Mouse (Mus musculus) G1E (cell line): ENCODE measurements at regions not wholly inside any gene's neighbourhood (a gene's known extent, or its start where the extent isn't known, plus 50 kb on each side); places are given as distances from the start of the nearest gene placed in this dataset.

Experiments used
- ATAC-seq: 2 replicates; pipeline ENCODE4 v1.8.0; 2016; ENCODE audit warnings: mild to moderate bottlenecking; ENCODE audit not compliant: insufficient number of reproducible peaks, poor library complexity, low FRiP score, severe bottlenecking; ENCODE audit errors: extremely low read depth
- DNase-seq: peaks from one replicate; pipeline ENCODE4 v3.0.0; 2012; ENCODE audit warnings: low spot score
- H3K27me3 ChIP-seq: 2 replicates; pipeline ENCODE4 v1.6.1; 2012; ENCODE audit warnings: mild to moderate bottlenecking, low read length, inconsistent platforms; ENCODE audit not compliant: insufficient read depth
- H3K36me3 ChIP-seq: replicated peaks from 2 replicates; pipeline ENCODE3; 2012; ENCODE audit warnings: mild to moderate bottlenecking, inconsistent platforms
- H3K4me1 ChIP-seq: 2 replicates; pipeline ENCODE4 v1.6.1; 2012; ENCODE audit warnings: low read depth, low read length, inconsistent platforms, mixed read lengths; ENCODE audit not compliant: insufficient read depth
- H3K4me3 ChIP-seq: 2 replicates; pipeline ENCODE4 v1.5.1; 2012; ENCODE audit warnings: low read depth, mild to moderate bottlenecking, inconsistent platforms, low read length, moderate library complexity, mixed read lengths
- H3K9me3 ChIP-seq: replicated peaks from 2 replicates; pipeline ENCODE4 v1.6.1; 2012; ENCODE audit warnings: inconsistent platforms
- CTCF ChIP-seq: IDR thresholded peaks from 2 replicates; pipeline ENCODE4 v1.5.1; 2012; ENCODE audit warnings: low read depth, low read length, inconsistent platforms, mixed read lengths
- GATA1 ChIP-seq: IDR thresholded peaks from 2 replicates; pipeline ENCODE4 v1.6.1; 2012; ENCODE audit warnings: borderline replicate concordance, low read length, inconsistent platforms, mixed read lengths
- GATA2 ChIP-seq: IDR thresholded peaks from 2 replicates; pipeline ENCODE4 v1.6.1; 2012; ENCODE audit warnings: low read depth, low read length, inconsistent platforms, borderline replicate concordance
- POLR2AphosphoS5 ChIP-seq: IDR thresholded peaks from 2 replicates; pipeline ENCODE4 v1.6.1; 2012; ENCODE audit warnings: low read depth, low read length, inconsistent platforms; ENCODE audit not compliant: insufficient replicate concordance
- TAL1 ChIP-seq: conservative IDR thresholded peaks from 2 replicates; pipeline ENCODE4 v1.6.1; 2012; ENCODE audit warnings: low read depth, low read length, inconsistent platforms, mixed read lengths

DNA sequence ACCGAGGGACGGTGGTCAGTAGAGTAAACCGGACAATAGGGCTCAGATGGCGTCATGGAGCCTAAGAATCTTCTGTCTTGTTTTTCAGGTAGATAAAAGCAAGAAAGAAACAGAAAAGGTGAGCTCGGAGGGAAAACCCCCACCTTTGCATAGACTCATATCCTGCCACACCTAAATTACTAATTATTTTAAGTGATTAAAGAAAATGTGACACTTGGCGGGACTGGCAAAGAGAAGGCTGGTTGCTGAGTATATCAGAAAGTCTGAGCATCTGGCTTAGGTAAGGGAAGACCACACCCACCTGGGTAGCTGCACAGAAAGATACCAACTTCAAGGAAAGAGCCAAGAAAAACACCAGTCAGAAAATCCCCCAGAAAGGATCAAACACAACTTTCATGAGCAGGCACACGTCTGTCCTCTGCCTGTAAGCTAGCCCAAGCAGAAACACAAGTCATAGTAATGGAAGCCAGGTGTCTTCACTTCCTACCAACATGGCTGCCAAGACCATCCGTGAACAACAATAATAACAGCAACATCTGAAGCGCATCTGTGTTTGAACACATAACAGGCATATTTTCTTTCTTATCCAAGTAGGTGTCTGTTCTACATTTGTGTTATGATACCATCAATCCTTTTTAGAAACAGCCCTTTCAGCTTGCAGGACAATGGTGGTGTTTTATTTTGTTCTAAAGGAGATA, 198.3 kb upstream of the Jarid2 start:
- ATAC-seq (no peak), DNase-seq (no peak)
- TF ChIP-seq TAL1 = no peak
- TF ChIP-seq POLR2AphosphoS5 = no peak
- TF ChIP-seq GATA1 = no peak
- no peak for TF ChIP-seq GATA2
- TF ChIP-seq CTCF = no peak
- Histone ChIP-seq H3K36me3 (no peaks in the 10 kb centered on the region), H3K4me1 (no peaks in the 10 kb centered on the region), H3K27me3 (peaks cover 25% of the 10 kb centered on the region), H3K9me3 (no peaks in the 10 kb centered on the region), H3K4me3 (no peak overlapping the region)

DNA sequence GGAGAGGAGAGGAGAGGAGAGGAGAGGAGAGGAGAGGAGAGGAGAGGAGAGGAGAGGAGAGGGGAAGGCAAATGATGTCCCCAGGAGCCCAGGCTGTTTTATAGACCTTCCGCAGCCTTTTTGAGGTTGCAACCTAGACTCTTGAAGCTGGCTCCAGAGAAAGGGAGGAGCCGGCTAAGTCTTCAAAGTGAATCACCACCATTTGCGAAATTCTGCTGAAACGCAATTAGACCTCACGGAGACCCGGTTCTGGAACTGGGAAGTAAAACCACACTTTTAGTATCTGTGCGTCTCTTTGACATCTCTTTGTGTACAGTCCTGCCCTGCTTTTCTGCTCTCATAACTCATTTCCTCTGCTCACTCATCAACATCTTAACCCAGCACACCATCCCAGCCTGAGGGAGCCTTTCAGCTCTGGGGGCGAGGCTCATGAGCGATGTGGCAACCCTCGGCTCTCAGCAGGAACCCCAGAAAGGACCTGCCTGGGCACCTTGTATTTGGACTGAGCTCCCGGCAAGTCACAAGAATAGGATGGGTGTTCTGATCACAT, 196.6 kb upstream of the Jarid2 start:
- no peaks in the 10 kb centered on the region for H3K9me3 ChIP-seq
- no peaks in the 10 kb centered on the region for H3K4me1 ChIP-seq
- H3K36me3 ChIP-seq = no peaks in the 10 kb centered on the region
- ATAC-seq = no peak
- no peak overlapping the region for H3K4me3 ChIP-seq
- H3K27me3 ChIP-seq = peaks cover 20% of the 10 kb centered on the region
- no peak for DNase-seq
- TF ChIP-seq TAL1 (no peak), POLR2AphosphoS5 (no peak), CTCF (no peak), GATA1 (no peak), GATA2 (no peak)

- Histone ChIP-seq H3K27me3 (peaks cover 7% of the 10 kb centered on the region), H3K36me3 (no peaks in the 10 kb centered on the region), H3K9me3 (no peaks in the 10 kb centered on the region), H3K4me1 (no peaks in the 10 kb centered on the region), H3K4me3 (no peak overlapping the region)
- TF ChIP-seq GATA2 (no peak), CTCF (no peak), TAL1 (no peak)
- no peak for DNase-seq
- ATAC-seq = no peak
Measured at GRCm38 (mm10) chr13:44534575-44535080, 194.6 kb upstream of the Jarid2 start.

DNA sequence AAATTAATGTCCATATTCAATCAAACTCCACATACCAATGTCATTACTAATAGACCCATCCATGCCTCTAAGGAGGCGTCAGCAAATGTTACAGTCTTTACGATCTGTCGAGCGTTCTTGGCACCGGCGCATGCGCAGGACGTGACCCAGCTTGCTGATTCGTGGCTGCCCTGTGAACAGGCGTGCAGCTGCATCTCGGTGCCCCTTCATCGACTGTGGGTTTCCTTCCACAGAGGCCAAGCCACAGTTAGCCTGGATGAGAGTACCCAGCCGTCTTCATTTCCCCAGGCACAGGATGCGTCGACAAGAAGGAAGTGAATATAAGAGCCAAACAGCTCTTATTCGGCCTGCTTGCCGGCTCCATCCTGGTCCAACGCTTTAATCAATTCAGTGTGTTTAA, 193.8 kb upstream of the Jarid2 start:
- peaks cover 8% of the 10 kb centered on the region for H3K27me3 ChIP-seq
- H3K4me3 ChIP-seq = no peak overlapping the region
- H3K4me1 ChIP-seq = no peaks in the 10 kb centered on the region
- TF ChIP-seq GATA2 = no peak
- no peak for TF ChIP-seq TAL1
- no peak for TF ChIP-seq CTCF
- TF ChIP-seq POLR2AphosphoS5 = no peak
- no peak for TF ChIP-seq GATA1
- H3K36me3 ChIP-seq = no peaks in the 10 kb centered on the region
- ATAC-seq (no peak), DNase-seq (no peak)
- no peaks in the 10 kb centered on the region for H3K9me3 ChIP-seq

GRCm38 (mm10) chr13:44538238-44538637, 191.0 kb upstream of the Jarid2 start:
- no peak for DNase-seq
- no peak for ATAC-seq
- Histone ChIP-seq H3K4me3 (no peak overlapping the region), H3K27me3 (peaks cover 20% of the 10 kb centered on the region), H3K4me1 (no peaks in the 10 kb centered on the region), H3K36me3 (no peaks in the 10 kb centered on the region), H3K9me3 (no peaks in the 10 kb centered on the region)
- TF ChIP-seq POLR2AphosphoS5 (no peak), TAL1 (no peak), GATA1 (no peak), GATA2 (no peak), CTCF (no peak)

DNA sequence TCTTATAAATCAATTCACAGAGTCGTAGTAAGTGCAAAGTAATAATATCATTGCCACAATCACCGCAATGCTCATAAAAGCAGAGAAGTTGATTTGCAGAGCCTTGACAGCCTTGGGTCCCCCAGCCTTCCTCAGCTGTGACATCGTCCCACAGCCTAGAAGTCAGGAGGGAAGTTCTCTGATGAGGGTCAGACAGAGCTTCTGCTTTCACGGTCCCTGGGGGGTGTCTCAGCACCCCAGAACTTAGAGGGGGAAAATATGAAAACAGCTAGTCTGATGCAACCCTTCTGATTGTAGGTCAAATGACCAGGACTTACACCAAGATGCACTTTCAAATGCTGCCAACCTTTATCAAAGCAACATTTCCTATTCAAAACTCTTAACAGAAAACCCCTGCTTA, 188.9 kb upstream of the Jarid2 start:
- no peak for ATAC-seq
- no peak for DNase-seq

More for the DNA sequence above, 188.9 kb upstream of the Jarid2 start:
- no peaks in the 10 kb centered on the region for H3K36me3 ChIP-seq
- no peaks in the 10 kb centered on the region for H3K9me3 ChIP-seq
- TF ChIP-seq CTCF (no peak), GATA2 (no peak)
- no peak overlapping the region for H3K4me3 ChIP-seq
- peaks cover 21% of the 10 kb centered on the region for H3K27me3 ChIP-seq
- H3K4me1 ChIP-seq = no peaks in the 10 kb centered on the region
